Mouse (Mus musculus) myocyte (in vitro differentiated cells): ENCODE measurements around the gene Cds1. TPM values are rescaled to one million over a fixed set of nuclear protein-coding genes. Genes with fewer than 3 reads are reported as not detected.

Source experiments
- H3K27me3 ChIP-seq: one replicate; pipeline ENCODE4 v1.6.1; 2011; ENCODE audit not compliant: control insufficient read depth, insufficient read depth, insufficient read length
- H3K36me3 ChIP-seq: one replicate; pipeline ENCODE4 v1.6.1; 2011; ENCODE audit not compliant: control insufficient read depth, insufficient read depth
- H3K4me2 ChIP-seq: one replicate; pipeline ENCODE4 v1.6.1; 2011; ENCODE audit warnings: low read depth, control low read depth
- H3K4me3 ChIP-seq: one replicate; pipeline ENCODE4 v1.5.1; 2011; ENCODE audit warnings: mild to moderate bottlenecking, control low read depth, moderate library complexity
- H3K79me2 ChIP-seq: one replicate; pipeline ENCODE4 v1.6.1; 2011; ENCODE audit not compliant: control insufficient read depth, insufficient read depth
- H3ac ChIP-seq: one replicate; pipeline ENCODE4 v1.6.1; 2011; ENCODE audit not compliant: control insufficient read depth, insufficient read length
- CEBPB ChIP-seq: IDR thresholded peaks from 2 replicates; pipeline ENCODE4 v1.6.1; 2011; ENCODE audit warnings: mild to moderate bottlenecking, moderate library complexity; ENCODE audit not compliant: poor library complexity, insufficient read depth, severe bottlenecking
- E2F4 ChIP-seq: IDR thresholded peaks from one replicate; pipeline ENCODE4 v1.6.1; 2011; ENCODE audit warnings: mild to moderate bottlenecking, control low read depth, moderate library complexity; ENCODE audit not compliant: insufficient read depth
- MAX ChIP-seq: IDR thresholded peaks from one replicate; pipeline ENCODE4 v1.6.1; 2011; ENCODE audit warnings: low read depth, mild to moderate bottlenecking, control low read depth
- MYOD1 ChIP-seq, 3 experiments: IDR thresholded peaks; one replicate each; pipeline ENCODE4 v1.6.1; 2011; ENCODE audit warnings: control low read depth in 2 of 3, low read depth in 2 of 3, mild to moderate bottlenecking in 2 of 3, moderate library complexity in 1 of 3; ENCODE audit not compliant: insufficient read length in 2 of 3, control insufficient read depth in 1 of 3
- MYOG ChIP-seq, 3 experiments: IDR thresholded peaks; one replicate each; pipeline ENCODE4 v1.6.1; 2011; ENCODE audit warnings: control low read depth in 2 of 3, low read depth in 2 of 3, mild to moderate bottlenecking in 2 of 3; ENCODE audit not compliant: insufficient read length in 2 of 3, control insufficient read depth in 1 of 3, insufficient read depth in 1 of 3
- POLR2A ChIP-seq: IDR thresholded peaks from one replicate; pipeline ENCODE4 v1.6.1; 2011; ENCODE audit warnings: low read depth, mild to moderate bottlenecking, control low read depth, moderate library complexity; ENCODE audit not compliant: insufficient read length
- POLR2AphosphoS2 ChIP-seq: IDR thresholded peaks from one replicate; pipeline ENCODE4 v1.6.1; 2011; ENCODE audit warnings: low read depth, control low read depth; ENCODE audit not compliant: insufficient read length
- REST ChIP-seq: IDR thresholded peaks from one replicate; pipeline ENCODE4 v1.6.1; 2011; ENCODE audit warnings: mild to moderate bottlenecking, control low read depth, moderate library complexity; ENCODE audit not compliant: insufficient read depth, insufficient read length
- SRF ChIP-seq: IDR thresholded peaks from one replicate; pipeline ENCODE4 v1.6.1; 2011; ENCODE audit warnings: low read depth; ENCODE audit not compliant: control insufficient read depth, insufficient read length
- TCF12 ChIP-seq: IDR thresholded peaks from one replicate; pipeline ENCODE4 v1.6.1; 2011; ENCODE audit warnings: mild to moderate bottlenecking, control low read depth; ENCODE audit not compliant: poor library complexity, insufficient read depth, severe bottlenecking
- TCF3 ChIP-seq: IDR thresholded peaks from one replicate; pipeline ENCODE4 v1.6.1; 2011; ENCODE audit warnings: low read depth, control low read depth; ENCODE audit not compliant: insufficient read length
- USF1 ChIP-seq: IDR thresholded peaks from one replicate; pipeline ENCODE4 v1.6.1; 2011; ENCODE audit warnings: low read depth, mild to moderate bottlenecking, control low read depth, moderate library complexity
- polyA plus RNA-seq: library from polyadenylated mRNA; unstranded; fragments of >200 nt; fragmentation: generic; extraction: Trizol; gene quantifications from one replicate; pipeline ENCODE4 v1.2.1, GENCODE M21; 2012; ENCODE audit warnings: missing spikeins

Cds1 gene
- polyA plus RNA-seq, 1 experiment = not detected

DNA sequence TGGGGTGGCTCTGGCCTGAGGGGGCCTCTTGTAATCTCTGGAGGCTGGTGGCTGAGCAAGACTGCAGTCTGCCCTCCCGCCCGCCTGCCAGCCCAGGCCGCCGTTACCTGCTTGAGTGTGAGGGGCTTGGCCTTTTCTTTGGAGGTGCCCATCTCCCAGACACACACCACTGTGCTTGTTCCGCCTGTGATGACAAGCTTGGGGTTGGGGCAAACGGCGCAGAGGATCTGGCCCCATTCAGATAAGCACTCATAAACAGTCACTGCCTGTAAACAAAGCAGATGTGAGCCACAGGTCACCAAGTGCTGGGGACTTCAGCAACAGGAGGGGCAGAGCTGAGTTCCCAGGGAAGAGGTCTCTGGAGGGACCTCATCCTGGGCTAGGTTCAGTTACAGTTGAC lies 86.2 kb downstream of the Cds1 start:
- Histone ChIP-seq H3K27me3 (no peaks in the 10 kb centered on the region), H3K79me2 (no peaks in the 10 kb centered on the region), H3ac (no peak overlapping the region), H3K4me3 (no peak overlapping the region), H3K36me3 (peaks cover 41% of the 10 kb centered on the region), H3K4me2 (no peak overlapping the region)
- TF ChIP-seq TCF3 (no peak), MYOG (IDR thresholded peaks at IDR 0.05; ENCODE audit: control insufficient read depth in 1 of 3, insufficient read depth in 1 of 3, insufficient read length in 2 of 3, low read depth in 2 of 3) (no peak), POLR2AphosphoS2 (no peak), MAX (no peak), SRF (no peak), REST (no peak), CEBPB (no peak), E2F4 (no peak), MYOD1 (IDR thresholded peaks at IDR 0.05; ENCODE audit: control insufficient read depth in 1 of 3, insufficient read length in 2 of 3, low read depth in 2 of 3) (no peak), TCF12 (no peak), USF1 (no peak)

DNA sequence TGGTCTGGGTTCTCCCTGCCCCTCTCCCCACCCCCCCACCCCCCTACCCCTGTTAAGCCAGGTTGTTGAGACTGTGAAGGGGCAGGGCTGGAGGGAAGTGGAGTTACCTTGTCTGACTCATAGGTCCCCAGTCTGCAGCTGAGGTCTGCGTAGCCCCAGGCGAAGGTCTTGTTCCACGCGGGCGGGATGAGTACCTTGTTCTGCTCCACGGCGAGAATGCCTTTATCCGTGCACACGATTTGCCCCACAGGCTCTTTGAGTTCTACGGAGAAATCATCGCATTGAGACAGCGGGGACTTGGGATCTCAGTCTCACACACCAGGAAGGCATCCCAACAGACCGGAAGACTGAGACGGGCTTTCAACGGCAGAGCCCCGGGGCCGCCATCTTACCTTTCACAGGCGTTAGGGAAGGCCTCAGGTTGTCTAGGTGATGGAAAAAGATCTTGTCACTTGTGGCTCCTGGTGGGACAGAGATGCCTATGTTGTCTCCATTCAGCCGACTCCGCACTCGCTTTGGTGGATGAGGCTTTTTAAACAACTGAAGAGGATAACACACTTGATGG lies 87.3 kb downstream of the Cds1 start:
- no peak overlapping the region for H3K4me2 ChIP-seq
- no peak for TF ChIP-seq POLR2AphosphoS2
- H3K27me3 ChIP-seq = no peaks in the 10 kb centered on the region
- no peak overlapping the region for H3K4me3 ChIP-seq
- no peak overlapping the region for H3ac ChIP-seq
- peaks cover 36% of the 10 kb centered on the region for H3K36me3 ChIP-seq
- no peaks in the 10 kb centered on the region for H3K79me2 ChIP-seq

DNA sequence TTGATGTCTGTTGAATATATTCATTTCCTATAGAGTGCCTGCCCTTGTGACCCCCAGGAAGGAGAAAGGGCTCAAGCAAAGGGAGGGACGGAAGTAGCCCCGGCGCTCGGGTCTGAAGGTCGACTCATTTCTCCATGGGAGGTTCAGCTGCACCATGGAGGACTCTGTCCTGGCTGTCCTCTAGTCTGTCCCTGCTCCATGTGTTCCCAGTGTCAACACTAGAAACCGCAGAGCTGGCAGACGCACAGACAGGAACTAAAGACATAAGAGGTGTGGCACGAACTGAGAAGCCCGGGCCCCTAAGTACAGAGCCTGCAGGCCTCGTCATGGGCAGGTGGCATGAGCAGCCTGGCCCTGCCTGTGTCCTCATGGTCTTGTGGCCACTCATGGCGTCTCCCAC lies 89.2 kb downstream of the Cds1 start:
- TF ChIP-seq POLR2A = no peak
- no peak for TF ChIP-seq TCF12
- TF ChIP-seq MAX = no peak
- no peak for TF ChIP-seq MYOD1 (IDR thresholded peaks at IDR 0.05; ENCODE audit: control insufficient read depth in 1 of 3, insufficient read length in 2 of 3, low read depth in 2 of 3)
- TF ChIP-seq MYOG (IDR thresholded peaks at IDR 0.05; ENCODE audit: control insufficient read depth in 1 of 3, insufficient read depth in 1 of 3, insufficient read length in 2 of 3, low read depth in 2 of 3) = no peak
- no peak for TF ChIP-seq USF1
- TF ChIP-seq POLR2AphosphoS2 = no peak
- TF ChIP-seq E2F4 = no peak
- TF ChIP-seq CEBPB = no peak
- TF ChIP-seq SRF = no peak
- no peak for TF ChIP-seq TCF3
- TF ChIP-seq REST = no peak

DNA sequence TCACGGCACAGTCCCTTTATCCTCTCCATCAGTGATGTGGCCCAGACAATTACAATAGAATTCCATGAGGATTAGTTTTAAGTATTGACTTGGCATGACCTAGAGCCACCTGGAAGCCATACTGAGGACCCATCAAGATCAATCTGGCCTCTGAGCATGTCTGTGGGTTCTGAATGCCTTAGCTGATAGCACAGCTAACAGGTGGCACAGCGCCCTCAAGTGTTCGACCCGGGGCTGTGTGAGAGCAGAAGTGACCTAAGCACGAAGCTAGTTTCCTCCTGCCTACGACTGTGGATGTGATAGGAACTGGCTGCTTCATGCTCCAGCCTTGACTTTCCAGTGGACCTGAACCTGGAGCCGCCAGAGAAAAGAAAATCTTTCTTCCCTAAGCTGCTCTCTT lies 89.7 kb downstream of the Cds1 start:
- Histone ChIP-seq H3K4me3 (no peak overlapping the region), H3K4me2 (no peak overlapping the region), H3K79me2 (no peaks in the 10 kb centered on the region), H3K36me3 (peaks cover 20% of the 10 kb centered on the region), H3ac (no peak overlapping the region), H3K27me3 (no peaks in the 10 kb centered on the region)
- TF ChIP-seq POLR2A (no peak), MAX (no peak), MYOD1 (IDR thresholded peaks at IDR 0.05; ENCODE audit: control insufficient read depth in 1 of 3, insufficient read length in 2 of 3, low read depth in 2 of 3) (no peak), CEBPB (no peak), POLR2AphosphoS2 (no peak)

More for the DNA sequence above, 89.2 kb downstream of the Cds1 start:
- H3K27me3 ChIP-seq = no peaks in the 10 kb centered on the region
- H3K36me3 ChIP-seq = peaks cover 21% of the 10 kb centered on the region
- no peak overlapping the region for H3K4me3 ChIP-seq
- no peak overlapping the region for H3ac ChIP-seq
- no peak overlapping the region for H3K4me2 ChIP-seq
- no peaks in the 10 kb centered on the region for H3K79me2 ChIP-seq

DNA sequence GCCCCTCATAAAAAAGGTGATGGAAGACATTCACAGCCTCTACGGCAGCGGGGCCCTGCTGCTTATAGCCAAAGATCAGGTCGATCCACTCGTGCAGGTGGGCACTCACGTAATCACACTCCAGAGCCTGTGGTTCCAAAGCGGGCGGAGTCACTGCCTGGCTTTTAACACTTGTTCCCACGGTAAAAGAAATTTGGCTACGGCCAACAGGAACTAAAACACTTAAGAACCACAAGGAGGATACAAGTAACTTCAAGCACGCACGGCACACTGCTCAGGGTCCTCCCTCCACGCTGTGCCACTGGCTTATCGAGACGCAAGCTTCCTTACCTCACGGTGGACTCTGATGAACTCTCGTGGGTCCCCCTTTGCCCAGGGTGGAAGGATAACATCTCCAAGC lies 90.5 kb downstream of the Cds1 start:
- Histone ChIP-seq H3K27me3 (no peaks in the 10 kb centered on the region), H3K4me3 (no peak overlapping the region), H3K79me2 (no peaks in the 10 kb centered on the region), H3ac (no peak overlapping the region), H3K36me3 (peaks cover 17% of the 10 kb centered on the region), H3K4me2 (no peak overlapping the region)
- TF ChIP-seq SRF (no peak), CEBPB (no peak), REST (no peak), TCF3 (no peak), POLR2AphosphoS2 (no peak), E2F4 (no peak), MAX (no peak), MYOD1 (IDR thresholded peaks at IDR 0.05; ENCODE audit: control insufficient read depth in 1 of 3, insufficient read length in 2 of 3, low read depth in 2 of 3) (no peak), TCF12 (no peak), POLR2A (no peak), MYOG (IDR thresholded peaks at IDR 0.05; ENCODE audit: control insufficient read depth in 1 of 3, insufficient read depth in 1 of 3, insufficient read length in 2 of 3, low read depth in 2 of 3) (no peak)
